Mouse (Mus musculus) thymus, postnatal 10 days (tissue): ENCODE measurements around the gene Uba6.

Experiments used
- DNase-seq, 2 experiments: peaks; one replicate each; pipeline ENCODE4 v3.0.0; 2021; ENCODE audit warnings: low spot score in 2 of 2

The Uba6 gene

DNA sequence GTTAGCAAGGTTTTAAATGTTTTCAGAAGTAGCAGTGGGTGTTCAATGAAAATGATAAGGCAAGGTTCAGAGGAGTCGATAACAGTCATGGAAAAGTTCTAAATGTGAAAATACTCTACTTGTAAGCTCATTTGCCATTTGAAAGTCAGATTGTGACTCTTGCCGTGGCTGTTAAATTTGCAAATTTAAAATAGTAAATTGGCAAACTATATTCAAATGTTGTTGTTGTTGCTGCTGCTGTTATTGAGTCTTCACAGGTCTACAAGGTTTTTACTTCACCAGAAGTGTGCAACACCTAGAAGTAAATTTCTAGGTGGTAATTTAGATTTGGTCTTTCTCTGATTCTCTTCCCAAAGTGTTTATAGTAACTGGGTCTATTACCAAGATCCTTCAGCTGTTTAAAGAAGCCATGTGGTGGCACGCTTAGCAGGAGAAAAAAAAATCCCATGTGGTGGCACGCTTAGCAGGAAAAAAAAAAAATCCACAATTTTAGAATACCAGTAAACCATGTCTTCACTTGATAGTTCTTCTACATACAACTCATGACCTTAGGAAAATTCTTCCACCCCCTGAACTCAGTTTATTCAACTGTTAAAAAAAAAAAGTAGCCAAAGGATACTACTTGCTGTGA is 99.7 kb downstream of the Uba6 start:
- no peak for DNase-seq

DNA sequence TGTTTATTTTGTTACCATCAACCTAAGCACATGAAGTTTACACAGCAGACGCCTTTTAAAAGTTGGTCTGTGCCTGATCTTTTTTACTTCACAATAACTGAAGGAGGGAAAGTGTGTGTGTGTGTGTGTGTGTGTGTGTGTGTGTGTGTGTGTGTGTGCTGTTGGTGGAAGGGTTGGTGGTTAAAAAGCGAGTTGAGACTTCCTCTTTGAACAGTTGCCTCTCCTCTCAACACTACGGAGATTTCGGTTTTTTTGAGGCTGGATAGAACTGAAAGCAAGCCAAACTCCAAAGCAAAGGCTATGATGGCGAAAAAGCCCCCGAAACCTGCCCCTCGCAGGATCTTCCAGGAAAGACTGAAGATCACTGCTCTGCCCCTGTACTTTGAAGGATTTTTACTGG is 101.1 kb downstream of the Uba6 start, which contains the start of gene Stap1:
Stap1 (plus strand) TSS at position 209 of the 400 bp plus-strand sequence.
- peak; percentile 39 to 66 for DNase-seq

DNA sequence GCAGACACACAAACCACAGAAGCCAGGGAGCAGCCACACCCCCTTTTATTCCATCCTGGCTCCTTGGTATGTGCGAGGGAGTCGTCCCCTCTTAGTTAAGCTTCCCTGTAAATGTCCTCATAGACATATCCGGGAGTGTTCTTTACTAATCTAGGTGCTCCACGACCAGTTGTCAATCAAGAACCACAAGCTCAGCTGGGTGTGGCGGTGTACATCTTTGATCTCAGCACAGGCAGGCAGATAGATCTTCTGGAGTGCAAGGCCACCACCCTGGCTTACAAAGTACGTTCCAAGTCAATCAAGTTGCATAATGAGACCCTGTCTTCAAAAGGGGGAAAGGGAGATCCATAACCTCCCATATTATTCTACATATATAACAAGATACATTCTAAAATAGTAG is 103.5 kb downstream of the Uba6 start:
- no peak for DNase-seq

DNA sequence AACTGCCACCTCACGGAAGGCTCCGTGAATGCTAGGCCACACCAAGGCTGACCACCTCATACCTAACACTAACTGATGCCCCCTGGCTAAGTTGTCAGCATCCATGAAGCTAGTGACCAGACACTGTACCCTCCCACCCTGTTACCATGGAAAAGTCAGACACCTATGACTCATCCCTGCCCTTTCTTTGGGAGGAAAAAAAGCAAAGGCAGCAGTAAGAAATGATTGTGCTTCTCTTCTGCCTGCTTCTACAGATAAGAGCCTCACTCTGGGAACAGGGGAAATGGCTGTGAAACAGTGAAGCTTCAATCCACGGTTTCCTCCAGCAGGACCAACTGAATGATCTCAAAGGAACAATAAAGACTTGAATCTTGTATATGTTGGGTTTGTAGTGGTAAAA is 104.2 kb downstream of the Uba6 start:
- DNase-seq = no peak

DNA sequence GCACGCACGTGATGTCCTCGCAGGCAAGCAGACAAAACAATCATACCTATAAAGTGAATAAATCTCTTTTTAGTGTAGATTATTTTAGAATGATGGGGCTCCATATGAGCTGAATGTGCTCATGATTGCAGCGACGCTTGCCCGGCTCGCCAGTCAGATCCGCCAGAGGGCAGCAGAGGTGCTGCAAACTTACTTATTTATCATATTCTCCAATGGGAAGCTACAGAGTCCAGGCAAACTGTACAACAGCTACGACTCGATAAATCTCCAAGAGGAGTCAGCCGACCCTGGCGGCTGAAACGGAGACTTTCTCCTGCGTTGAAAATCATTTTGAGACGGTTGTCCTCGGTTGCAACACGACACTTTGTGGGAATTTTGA is 106.1 kb downstream of the Uba6 start:
- DNase-seq = peak; percentile 78 to 89

DNA sequence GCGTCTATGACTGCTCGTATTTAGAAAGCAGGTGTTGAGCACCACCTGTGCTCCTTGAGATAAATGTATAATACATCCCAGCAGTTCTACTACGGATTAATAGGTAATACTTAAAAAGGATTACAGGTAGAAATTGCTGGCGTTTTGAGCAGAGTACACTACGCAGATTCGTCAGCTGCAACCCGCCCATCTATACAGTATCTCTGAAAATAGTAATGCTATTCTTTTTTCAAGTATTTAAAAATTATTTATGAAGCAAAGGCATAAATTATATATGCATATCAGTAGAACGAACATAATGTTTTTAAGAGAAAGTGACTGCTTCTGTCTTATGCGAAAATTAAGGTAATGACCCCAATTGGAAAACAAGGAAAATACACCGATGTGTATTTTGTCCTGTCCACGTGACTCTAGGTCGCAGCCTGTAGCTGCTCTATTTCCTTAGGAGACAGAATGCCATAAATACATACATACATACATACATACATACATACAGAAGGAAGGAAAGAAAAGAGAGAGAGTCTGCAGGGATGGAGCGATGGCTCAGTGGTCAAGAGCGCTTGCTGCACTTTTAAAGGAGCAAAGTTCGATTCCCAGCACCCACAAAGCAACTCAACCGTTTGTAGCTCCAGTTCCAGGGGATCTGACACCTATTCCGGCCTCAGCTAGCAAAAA is 106.6 kb downstream of the Uba6 start:
- no peak for DNase-seq

DNA sequence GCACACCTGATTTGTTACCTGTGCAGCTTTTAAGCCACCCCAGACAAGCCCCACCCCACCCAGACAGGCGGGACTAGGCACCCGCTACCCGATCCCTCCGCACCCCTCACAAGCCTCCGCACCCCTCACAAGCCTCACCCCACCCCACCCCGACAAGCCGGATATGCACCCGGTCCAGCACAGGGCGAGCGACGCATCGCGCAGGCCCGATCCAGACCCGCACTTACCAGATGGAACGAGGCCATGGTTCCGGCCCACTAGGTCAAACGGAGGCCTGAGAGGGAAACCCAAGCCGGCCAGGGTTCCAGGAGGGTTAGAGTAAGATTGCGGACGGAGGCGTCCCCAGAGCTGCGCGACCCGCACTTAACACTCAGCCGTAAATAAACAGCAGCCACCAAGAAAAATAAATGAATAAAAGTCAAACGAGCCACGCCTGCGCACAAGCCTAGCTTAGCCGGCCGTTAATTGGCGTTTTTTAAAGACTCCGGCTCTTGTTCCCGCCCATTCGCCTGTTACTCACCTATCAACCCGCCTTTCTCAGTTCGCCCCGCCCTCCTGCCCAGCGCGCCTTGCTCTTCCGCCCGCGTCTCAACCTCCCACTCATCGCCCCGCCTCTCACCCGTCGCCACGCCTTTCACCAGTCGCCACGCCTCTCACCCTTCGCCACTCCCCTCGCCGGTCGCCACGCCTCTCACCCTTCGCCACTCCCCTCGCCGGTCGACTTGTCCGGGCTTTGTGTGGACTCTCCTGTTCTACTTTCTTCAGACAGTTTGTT is 107.3 kb downstream of the Uba6 start, which contains the start of gene Cenpc1:
Cenpc1 (minus strand) TSS at position 483 of the 775 bp plus-strand sequence.
- DNase-seq = peak; percentile 95 to 98

DNA sequence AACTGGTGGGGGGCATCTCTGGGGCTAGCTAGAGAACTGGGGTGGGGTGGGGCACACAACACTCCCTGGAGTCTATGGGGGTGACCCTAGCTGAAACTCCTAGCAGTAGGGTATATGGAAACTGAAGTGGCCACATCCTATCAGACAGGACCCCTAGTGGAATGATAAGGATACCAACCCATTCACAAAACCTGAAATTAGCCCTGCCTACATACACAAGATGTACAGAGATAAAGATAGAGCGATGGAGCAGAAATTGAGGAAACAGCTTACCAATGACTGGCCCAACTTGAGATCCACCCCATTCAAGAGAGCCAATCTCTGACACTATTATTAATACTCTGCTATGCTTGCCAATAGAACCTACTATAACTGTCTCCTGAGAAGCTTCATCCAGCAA is 109.1 kb downstream of the Uba6 start:
- DNase-seq = no peak
